Mouse (Mus musculus): ENCODE measurements at regions not wholly inside any gene's neighbourhood (a gene's known extent, or its start where the extent isn't known, plus 50 kb on each side); places are given as distances from the start of the nearest gene placed in this dataset.

- no peak for TF ChIP-seq CTCF (IDR thresholded peaks at IDR 0.05; ENCODE audit: borderline replicate concordance, insufficient read depth, low read depth, low read length)
- TF ChIP-seq POLR2A (IDR thresholded peaks at IDR 0.05; ENCODE audit: borderline replicate concordance, insufficient read depth, low read length) = no peak
Observed at GRCm38 (mm10) chr13:28856472-28856871, 97.0 kb downstream of the Sox4 start.
